Comparison of ENCODE assay signal across 8 mouse cellular contexts in the genomic region with DNA sequence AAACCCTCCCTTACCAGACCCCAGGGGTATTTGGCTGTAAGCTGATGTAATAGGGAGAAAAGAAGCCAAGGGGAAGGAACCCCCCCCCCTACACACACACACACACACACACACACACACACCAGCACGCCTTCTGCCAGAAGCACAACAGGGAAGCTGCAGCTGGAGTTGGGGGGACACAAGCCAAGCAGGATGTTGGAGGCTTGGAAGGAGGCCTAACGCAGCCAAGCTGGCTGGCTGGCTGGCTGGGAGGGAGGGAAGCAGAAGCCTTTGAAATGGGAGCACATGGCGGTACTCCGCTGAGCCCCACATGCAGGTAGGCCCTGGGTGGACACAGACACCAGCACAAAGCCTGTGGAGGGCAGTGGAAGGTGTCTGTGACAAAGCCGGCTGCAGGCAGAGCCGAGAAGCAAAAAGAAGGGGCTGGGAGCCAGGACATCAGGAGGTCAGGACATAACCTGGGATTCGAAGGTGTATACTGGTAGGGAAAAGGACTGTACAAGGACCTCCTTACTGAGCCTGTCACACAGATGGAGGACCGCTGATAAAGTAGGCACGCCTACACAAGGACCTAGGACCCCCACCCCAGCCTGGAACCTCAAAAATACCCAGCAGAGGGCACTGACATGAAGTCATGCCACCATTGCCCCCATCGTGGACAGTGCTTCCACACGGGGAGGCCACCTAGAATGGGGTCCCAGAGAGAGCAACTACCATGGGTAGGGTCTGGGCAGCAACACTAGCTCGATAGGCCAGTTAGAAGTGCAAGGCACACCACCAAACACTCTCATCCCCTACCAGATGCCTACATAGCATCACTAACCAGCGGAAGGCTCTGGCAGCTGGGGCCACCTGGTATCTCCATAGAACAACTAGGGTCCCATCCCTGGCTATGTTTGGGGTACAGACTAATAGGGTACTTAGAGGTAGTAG. TPM values are rescaled to one million over a fixed set of nuclear protein-coding genes. Genes with fewer than 3 reads are reported as not detected.
DNase-seq lines count a peak whose midpoint lies in the region; ATAC-seq lines count a peak whose summit lies in the region.

No protein-coding gene starts in this region.

- peak; percentile 48; the same call in 1 of the 2 replicates for ATAC-seq in embryonic facial prominence, embryonic 13.5 days (ENCODE audit: insufficient number of reproducible peaks, insufficient read depth, low FRiP score, low TSS enrichment, low read depth)
- peak; percentile 31; the same call in 1 of the 2 replicates for ATAC-seq in heart, embryonic 12.5 days (ENCODE audit: insufficient number of reproducible peaks, low FRiP score)

- peak overlapping the region; percentile 86 for H3K27ac ChIP-seq in embryonic facial prominence, embryonic 13.5 days
- H3K27ac ChIP-seq in heart, embryonic 12.5 days (ENCODE audit: poor library complexity, severe bottlenecking): 0 out of 2 replicates have a peak overlapping the region, but pooled peaks have one; percentile 17

- H3K36me3 ChIP-seq in embryonic facial prominence, embryonic 13.5 days: no peaks in the 10 kb centered on the region
- no peaks in the 10 kb centered on the region for H3K36me3 ChIP-seq in heart, embryonic 12.5 days

- no peak overlapping the region for H3K9ac ChIP-seq in embryonic facial prominence, embryonic 13.5 days
- H3K9ac ChIP-seq in heart, embryonic 12.5 days: peak overlapping the region; percentile 25; the same call in 1 of the 2 replicates

- H3K4me1 ChIP-seq in embryonic facial prominence, embryonic 13.5 days: peaks cover 81% of the 10 kb centered on the region
- H3K4me1 ChIP-seq in heart, embryonic 12.5 days (replicated peaks): peaks cover 85% of the 10 kb centered on the region

- H3K4me2 ChIP-seq in embryonic facial prominence, embryonic 13.5 days: no peak overlapping the region
- H3K4me2 ChIP-seq in heart, embryonic 12.5 days: no peak overlapping the region

- no peaks in the 10 kb centered on the region for H3K27me3 ChIP-seq in embryonic facial prominence, embryonic 13.5 days
- no peaks in the 10 kb centered on the region for H3K27me3 ChIP-seq in heart, embryonic 12.5 days (replicated peaks)

- intact Hi-C loops in left cerebral cortex, postnatal 10 days (cut with DNase I): loop anchor here (2.0 to 5.0 kb wide), 2 partner anchors 58 to 119 kb away; no protein-coding TSS in a partner anchor

- 61% methylated on average over 13 of the region's 13 CpGs for WGBS in embryonic facial prominence, embryonic 13.5 days
- 71% methylated on average over 13 of the region's 13 CpGs for WGBS in heart, embryonic 12.5 days

- H3K4me3 ChIP-seq in embryonic facial prominence, embryonic 13.5 days: no peak overlapping the region
- H3K4me3 ChIP-seq in heart, embryonic 12.5 days: no peak overlapping the region

- H3K9me3 ChIP-seq in embryonic facial prominence, embryonic 13.5 days: no peaks in the 10 kb centered on the region
- H3K9me3 ChIP-seq in heart, embryonic 12.5 days (replicated peaks): no peaks in the 10 kb centered on the region

- peak; percentile 68 to 88 for DNase-seq in left cerebral cortex, postnatal 10 days (ENCODE audit: extremely low spot score in 1 of 2, low spot score in 2 of 2)
- no peak for DNase-seq in left cerebral cortex, adult 11 months (ENCODE audit: low spot score)
- peak; percentile 68 for DNase-seq in layer of hippocampus, adult 9-11 months
- DNase-seq in ovary, postnatal 36 days (ENCODE audit: low spot score): peak; percentile 57
- no peak for DNase-seq in retina, postnatal 1 day
- DNase-seq in retina, embryonic 14.5 days (ENCODE audit: low spot score): no peak

RNA-seq across cellular contexts. Expression of a gene that starts 53.4 kb away (rescaled TPM):
- 10 to 100 TPM; 84.7 to 89.1 TPM for total RNA-seq in left cerebral cortex, postnatal 10 days (2021)
- 115 and 116 TPM in 2 replicates for polyA plus RNA-seq in embryonic facial prominence, embryonic 13.5 days (2015; fragmentation: Nextera tagmentation; extraction: Ambion mirVana)
- 172 and 183 TPM in 2 replicates for polyA plus RNA-seq in heart, embryonic 12.5 days (2016; fragmentation: Nextera tagmentation; extraction: Ambion mirVana)

Comparison
In these comparisons a context has a peak if more than half of its experiments do, and no peak if none do; other contexts are left out.
1. DNase-seq: peak in left cerebral cortex, postnatal 10 days (2 of 2), layer of hippocampus, adult 9-11 months (single experiment) and ovary, postnatal 36 days (single experiment); none in left cerebral cortex, adult 11 months (single experiment), retina, postnatal 1 day (single experiment) and retina, embryonic 14.5 days (single experiment).